Mouse (Mus musculus) bone marrow macrophage, adult 2 months (primary cell): ENCODE measurements around the gene Ggcx. TPM values are rescaled to one million over a fixed set of nuclear protein-coding genes. Genes with fewer than 3 reads are reported as not detected.

Experiments used
- H3K27ac ChIP-seq: 2 replicates; pipeline ENCODE4 v1.5.1; 2012; ENCODE audit warnings: low read depth, low read length; ENCODE audit not compliant: insufficient read depth
- H3K4me1 ChIP-seq: 2 replicates; pipeline ENCODE4 v1.6.1; 2012; ENCODE audit warnings: low read length; ENCODE audit not compliant: control insufficient read depth, insufficient read depth
- H3K4me3 ChIP-seq: 2 replicates; pipeline ENCODE4 v1.5.1; 2012; ENCODE audit warnings: mild to moderate bottlenecking, low read length, moderate library complexity; ENCODE audit not compliant: insufficient read depth
- CTCF ChIP-seq: IDR thresholded peaks from 2 replicates; pipeline ENCODE4 v1.5.1; 2012; ENCODE audit warnings: low read depth, mild to moderate bottlenecking, low read length, moderate library complexity
- POLR2A ChIP-seq: IDR thresholded peaks from 2 replicates; pipeline ENCODE4 v1.6.1; 2012; ENCODE audit warnings: mild to moderate bottlenecking, low read depth, low read length, borderline replicate concordance
- polyA plus RNA-seq: library from polyadenylated mRNA; stranded (reverse); fragments of >200 nt; gene quantifications from 2 replicates; pipeline ENCODE4 v1.2.4, GENCODE M21; 2012; ENCODE audit not compliant: missing spikeins, insufficient read depth, insufficient read length

Gene Ggcx
- polyA plus RNA-seq, 1 experiment = 15.7 TPM

DNA sequence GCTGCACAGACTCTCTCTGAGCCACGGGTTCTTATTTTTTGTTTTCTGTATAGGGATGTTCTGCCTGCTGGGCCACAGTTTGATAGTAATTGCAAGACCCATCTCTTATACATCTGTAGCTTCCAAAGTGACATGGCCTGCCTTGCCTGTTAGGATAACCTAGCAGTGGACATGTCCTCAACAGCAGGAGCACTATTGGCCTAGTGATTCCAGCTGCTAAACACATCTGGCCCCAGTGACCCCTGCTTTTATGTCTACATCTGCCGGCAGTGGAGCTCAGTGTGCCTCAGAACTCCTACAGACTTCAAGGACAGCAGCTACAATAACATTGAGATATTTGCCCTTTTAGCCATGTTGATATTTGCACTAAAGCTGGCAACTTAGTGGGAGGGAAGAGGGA is 14.1 kb upstream of the Ggcx start:
- peaks cover 14% of the 10 kb centered on the region for H3K4me1 ChIP-seq
- H3K27ac ChIP-seq = no peak overlapping the region
- no peak overlapping the region for H3K4me3 ChIP-seq
- TF ChIP-seq CTCF = no peak
- TF ChIP-seq POLR2A = no peak

GRCm38 (mm10) chr6:72401875-72402274 is 12.2 kb upstream of the Ggcx start:
- TF ChIP-seq CTCF = peak; percentile 80
- TF ChIP-seq POLR2A = no peak
- Histone ChIP-seq H3K4me1 (no peaks in the 10 kb centered on the region; the same call in 1 of the 2 replicates), H3K4me3 (no peak overlapping the region), H3K27ac (no peak overlapping the region)

DNA sequence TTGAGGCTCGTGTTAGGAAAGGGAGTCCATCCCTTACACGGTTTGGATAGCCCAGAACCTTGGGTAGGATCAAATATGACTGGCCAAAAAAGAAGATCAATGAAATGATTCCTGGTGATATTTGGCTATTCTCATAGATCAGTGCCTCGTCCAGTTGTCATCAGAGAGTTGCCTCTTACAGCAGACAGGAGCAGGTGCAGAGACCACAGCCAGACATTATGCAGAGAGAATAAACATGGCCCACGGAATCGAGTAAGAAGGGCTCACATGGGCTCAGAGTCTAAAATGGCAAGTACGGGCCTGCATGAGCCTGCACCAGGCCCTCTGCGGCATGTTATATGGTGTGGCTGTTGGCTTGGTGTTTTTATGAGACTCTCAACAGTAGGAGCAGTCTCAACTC is 8.8 kb upstream of the Ggcx start:
- Histone ChIP-seq H3K4me1 (peaks cover 4% of the 10 kb centered on the region; the same call in 1 of the 2 replicates), H3K27ac (no peak overlapping the region), H3K4me3 (no peak overlapping the region)
- TF ChIP-seq POLR2A (no peak), CTCF (no peak)

- Histone ChIP-seq H3K4me3 (no peak overlapping the region), H3K27ac (no peak overlapping the region), H3K4me1 (peaks cover 9% of the 10 kb centered on the region; the same call in 1 of the 2 replicates)
- TF ChIP-seq POLR2A = no peak
- TF ChIP-seq CTCF = peak; percentile 97
Observed at GRCm38 (mm10) chr6:72407119-72407518, 7.0 kb upstream of the Ggcx start.

- peak; percentile 35; the same call in 1 of the 2 replicates for TF ChIP-seq CTCF
- no peak for TF ChIP-seq POLR2A
Observed at GRCm38 (mm10) chr6:72409567-72409966, 4.5 kb upstream of the Ggcx start.

DNA sequence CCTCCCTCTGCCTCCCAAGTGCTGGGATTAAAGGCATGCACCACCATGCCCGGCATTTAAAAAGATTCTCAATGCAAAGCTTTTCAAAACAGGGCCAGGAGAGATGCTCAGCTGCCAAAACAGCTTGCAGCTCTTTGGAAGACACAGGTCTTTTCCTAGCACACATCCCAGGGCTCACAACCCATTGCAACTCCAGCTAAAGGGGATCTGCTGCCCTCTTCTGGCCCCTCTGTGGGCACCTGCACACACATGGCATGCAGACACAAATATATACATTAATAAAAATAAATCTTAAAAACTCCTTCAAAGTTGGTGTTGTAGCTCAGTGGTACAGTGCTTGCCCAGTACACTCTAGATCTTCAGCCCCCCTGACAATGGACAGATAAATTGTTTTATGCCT is 4.1 kb upstream of the Ggcx start:
- TF ChIP-seq POLR2A (no peak), CTCF (no peak; the same call in 1 of the 2 replicates)
- H3K4me3 ChIP-seq = no peak overlapping the region
- peaks cover 10% of the 10 kb centered on the region; the same call in 1 of the 2 replicates for H3K4me1 ChIP-seq

More at GRCm38 (mm10) chr6:72409567-72409966, 4.5 kb upstream of the Ggcx start:
- H3K4me1 ChIP-seq = peaks cover 9% of the 10 kb centered on the region; the same call in 1 of the 2 replicates
- no peak overlapping the region for H3K4me3 ChIP-seq
- no peak overlapping the region for H3K27ac ChIP-seq

GRCm38 (mm10) chr6:72410518-72410917 is 3.6 kb upstream of the Ggcx start:
- no peak overlapping the region for H3K27ac ChIP-seq
- TF ChIP-seq POLR2A (no peak), CTCF (no peak)
- no peak overlapping the region for H3K4me3 ChIP-seq
- H3K4me1 ChIP-seq = peaks cover 13% of the 10 kb centered on the region; the same call in 1 of the 2 replicates

More for the DNA sequence above, 4.1 kb upstream of the Ggcx start:
- no peak overlapping the region for H3K27ac ChIP-seq

DNA sequence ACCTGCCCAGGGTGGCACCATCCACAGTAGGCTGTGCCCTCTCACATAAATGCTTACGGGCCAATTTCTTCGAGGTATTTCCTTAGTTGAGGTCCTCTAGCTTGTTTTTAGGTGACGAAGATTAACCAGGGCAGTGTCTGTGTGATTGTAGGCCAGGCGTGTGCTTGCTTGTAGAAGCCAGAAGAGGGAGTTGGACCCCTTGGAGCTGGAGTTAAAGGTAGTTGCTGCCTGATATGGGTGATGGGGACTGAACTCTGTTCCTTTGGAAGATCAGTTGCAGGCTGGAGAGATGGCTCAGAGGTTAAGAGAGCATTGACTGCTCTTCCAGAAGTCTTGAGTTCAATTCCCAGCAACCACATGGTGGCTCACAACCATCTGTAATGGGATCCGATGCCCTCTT is 1.1 kb downstream of the Ggcx start:
- Histone ChIP-seq H3K4me1 (peaks cover 12% of the 10 kb centered on the region; the same call in 1 of the 2 replicates), H3K27ac (no peak overlapping the region), H3K4me3 (peak overlapping the region; percentile 87; the same call in 1 of the 2 replicates)
- TF ChIP-seq POLR2A (no peak), CTCF (no peak)

GRCm38 (mm10) chr6:72415964-72416772 is 2.1 kb downstream of the Ggcx start:
- TF ChIP-seq POLR2A = no peak
- TF ChIP-seq CTCF = no peak
- H3K4me1 ChIP-seq = peaks cover 7% of the 10 kb centered on the region; the same call in 1 of the 2 replicates
- no peak overlapping the region for H3K4me3 ChIP-seq
- no peak overlapping the region for H3K27ac ChIP-seq

- peaks cover 7% of the 10 kb centered on the region; the same call in 1 of the 2 replicates for H3K4me1 ChIP-seq
- no peak overlapping the region for H3K4me3 ChIP-seq
- TF ChIP-seq CTCF (no peak), POLR2A (no peak)
- H3K27ac ChIP-seq = no peak overlapping the region
Observed at GRCm38 (mm10) chr6:72418279-72418678, 4.2 kb downstream of the Ggcx start.
